Mouse (Mus musculus): Measurements from ENCODE around the gene Arhgap6. TPM values are rescaled to one million over a fixed set of nuclear protein-coding genes. Genes with fewer than 3 reads are reported as not detected.
A peak's percentile ranks its signal among the peaks of the same experiment; 100 is the strongest.
"Not testable (repeated sequence)": the region's sequence is repeated elsewhere in the genome, so short reads cannot be mapped to it uniquely, and the experiment has no call there.

The Arhgap6 gene
- polyA plus RNA-seq, 2 experiments from 2014 or later: 0.29 TPM; not detected in 1

DNA sequence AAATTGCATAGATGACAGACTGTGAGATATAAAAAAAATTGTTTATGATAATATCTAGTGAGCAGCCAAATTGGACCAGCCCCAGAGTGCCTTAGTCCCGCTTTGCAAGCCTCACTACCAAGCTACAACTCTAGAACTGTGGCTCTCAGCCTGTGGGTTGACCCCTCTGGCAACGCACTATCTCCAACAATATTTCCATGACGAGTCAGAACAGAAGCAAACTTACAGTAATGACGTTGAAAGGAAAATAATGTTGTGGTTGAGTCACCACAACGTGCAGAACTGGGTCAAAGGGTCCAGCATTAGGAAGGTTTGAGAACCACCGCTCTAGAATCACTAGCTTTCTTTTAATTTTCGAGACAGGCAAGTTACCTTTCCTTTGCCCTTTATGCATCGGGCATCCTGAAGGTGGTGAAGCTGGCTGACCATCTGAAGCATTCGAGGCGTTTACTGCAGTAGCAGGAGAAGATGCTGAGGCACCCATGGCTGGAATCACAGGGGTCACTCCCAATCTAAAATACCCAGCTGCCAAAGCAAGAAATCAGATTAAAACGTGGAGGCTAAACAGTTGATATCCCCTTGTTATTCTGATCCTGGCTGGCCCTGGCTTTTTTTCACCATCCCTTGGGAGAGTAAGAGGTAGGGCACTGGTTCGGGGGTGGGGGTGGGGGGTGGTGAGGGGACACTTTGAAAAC is 524.3 kb downstream of the Arhgap6 start:
- ATAC-seq: peak; percentile 15

GRCm38 (mm10) chrX:169319945-169320667 is 525.2 kb downstream of the Arhgap6 start, which contains the start of gene Hccs:
Gene Hccs (minus strand): TSS chrX:169320372.
- ATAC-seq: peak; percentile 95

- not testable (repeated sequence) for ATAC-seq
These were observed 525.7 kb downstream of the Arhgap6 start for GRCm38 (mm10) chrX:169320668-169321005.

DNA sequence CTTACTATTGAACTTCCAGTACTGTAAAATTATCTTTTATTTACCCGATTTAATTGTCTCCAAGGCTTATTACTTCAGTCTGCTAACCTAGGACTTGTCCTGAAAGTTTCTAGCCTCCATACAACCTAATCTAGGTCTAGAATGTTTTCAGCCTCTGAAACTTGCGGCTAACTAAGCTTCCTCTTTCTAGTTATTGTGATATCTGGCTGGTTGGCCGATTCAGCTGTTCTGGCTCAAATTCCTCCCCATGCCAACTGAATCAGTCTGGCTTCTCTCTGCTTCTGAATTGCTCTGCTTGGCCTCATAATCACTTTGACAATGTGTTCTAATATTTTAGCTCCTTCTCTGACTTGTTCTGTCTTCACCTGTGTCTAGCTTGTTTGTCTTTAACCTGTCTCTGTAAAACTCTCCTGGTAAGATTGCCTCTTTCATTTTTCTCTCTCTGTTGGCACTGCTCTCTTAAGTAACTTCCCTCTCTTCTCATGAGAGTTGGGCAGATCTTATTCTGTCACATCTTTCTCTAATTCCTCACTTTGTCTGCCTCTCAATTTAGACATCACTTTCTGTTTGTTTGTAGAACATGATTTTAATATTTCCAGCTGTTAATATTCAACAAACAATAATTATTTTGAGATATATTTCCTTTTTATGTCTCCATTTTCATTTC is 531.2 kb downstream of the Arhgap6 start:
- ATAC-seq: no peak

- ATAC-seq: no peak
These were observed 537.4 kb downstream of the Arhgap6 start for GRCm38 (mm10) chrX:169332264-169332663.

DNA sequence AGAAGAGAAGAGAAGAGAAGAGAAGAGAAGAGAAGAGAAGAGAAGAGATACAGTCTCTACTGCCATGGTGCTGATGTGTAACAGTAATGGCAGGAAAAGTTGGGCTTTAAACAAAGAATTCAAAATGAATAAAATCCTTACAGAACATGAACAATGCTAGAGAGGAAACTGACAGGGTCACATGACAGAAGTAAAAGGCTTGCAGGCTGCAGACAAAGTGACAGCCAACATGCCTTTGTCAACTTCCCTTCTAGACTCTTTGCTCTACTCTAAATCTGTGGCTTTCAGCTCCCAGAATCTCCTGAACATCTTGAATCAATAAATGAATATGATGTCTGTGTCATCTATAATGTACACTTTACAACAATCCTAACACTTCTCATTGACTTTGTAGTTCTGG is 542.7 kb downstream of the Arhgap6 start:
- no peak for ATAC-seq

DNA sequence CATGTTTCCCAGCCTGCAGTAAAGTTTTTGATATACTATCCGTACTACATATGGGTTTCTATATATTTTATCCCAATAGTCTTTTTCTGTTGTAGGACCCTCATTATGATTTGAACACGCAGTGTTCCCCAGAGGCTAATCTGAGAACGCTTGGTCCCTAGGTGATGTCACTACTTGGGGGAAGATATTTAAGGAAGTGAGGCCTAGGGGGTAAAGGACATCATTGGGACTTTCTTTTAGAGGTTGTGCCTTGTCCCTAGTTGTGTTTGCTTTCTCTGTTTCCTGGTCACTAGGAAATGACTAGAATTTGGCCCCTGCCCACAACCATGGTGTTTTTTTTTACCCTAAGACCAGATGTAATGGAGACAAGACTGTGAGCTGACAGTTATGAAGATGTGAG is 543.3 kb downstream of the Arhgap6 start:
- no peak for ATAC-seq

Other genes with a start within 250 kb of the Arhgap6 start
- not detected for gene Frmpd4, start 217.9 kb upstream of the Arhgap6 start, polyA plus RNA-seq (2017; shearing (Covaris generic))
- gene Msl3, start 121.2 kb upstream of the Arhgap6 start, polyA plus RNA-seq (2017; shearing (Covaris generic)): 10 to 100 TPM; 39.3 to 40.3 TPM

Measured in CD4-positive, CD25-positive, alpha-beta regulatory T cell, adult 4 months (primary cell).